Mouse (Mus musculus): ENCODE results near the gene Ccdc84.

GRCm38 (mm10) chr9:44399795-44400114, 18.6 kb downstream of the Ccdc84 start:
- TF ChIP-seq TAL1 (IDR thresholded peaks at IDR 0.05; ENCODE audit: low read length): no peak
- TF ChIP-seq GATA1 (IDR thresholded peaks at IDR 0.05; ENCODE audit: low read length): no peak

All from erythroblast, embryonic 14.5 days (primary cell).